Mouse (Mus musculus): Measurements from ENCODE around the gene Slco1a5. TPM values are rescaled to one million over a fixed set of nuclear protein-coding genes. Genes with fewer than 3 reads are reported as not detected.

Slco1a5 gene
- not detected for polyA plus RNA-seq (2017; shearing (Covaris generic))

GRCm38 (mm10) chr6:142322881-142323280 is at the start of gene Slco1a5:
Slco1a5 (minus strand) TSS chr6:142322981.

GRCm38 (mm10) chr6:142345440-142346038 is 22.8 kb upstream of the Slco1a5 start, which contains the start of gene Pyroxd1:
Pyroxd1 (plus strand) TSS chr6:142345654.

GRCm38 (mm10) chr6:142298098-142298497 is 24.7 kb downstream of the Slco1a5 start, which contains the start of gene Iapp:
Iapp (plus strand) TSS chr6:142298423.

GRCm38 (mm10) chr6:142208421-142208820 is 114.4 kb downstream of the Slco1a5 start, which contains the start of gene Slco1a6:
Slco1a6 (minus strand) TSS chr6:142208521.

Other genes with a start within 250 kb of the Slco1a5 start
- gene Slco1a6, start 114.5 kb downstream of the Slco1a5 start, polyA plus RNA-seq (2017; shearing (Covaris generic)), result 1.6 TPM
- gene Iapp, start 24.6 kb downstream of the Slco1a5 start, polyA plus RNA-seq (2017; shearing (Covaris generic)), result not detected
- gene Pyroxd1, start 22.7 kb upstream of the Slco1a5 start, polyA plus RNA-seq (2017; shearing (Covaris generic)), result 20.3 TPM
- gene Recql, start 64.1 kb upstream of the Slco1a5 start, polyA plus RNA-seq (2017; shearing (Covaris generic)), result 43.9 TPM
- 30.9 TPM for gene Golt1b, start 64.2 kb upstream of the Slco1a5 start, polyA plus RNA-seq (2017; shearing (Covaris generic))
- not detected for gene Spx, start 90.5 kb upstream of the Slco1a5 start, polyA plus RNA-seq (2017; shearing (Covaris generic))
- gene Gys2, start 150.1 kb upstream of the Slco1a5 start, polyA plus RNA-seq (2017; shearing (Covaris generic)), result not detected
- 66.7 TPM for gene Ldhb, start 185.0 kb upstream of the Slco1a5 start, polyA plus RNA-seq (2017; shearing (Covaris generic))
- gene Kcnj8, start 248.6 kb upstream of the Slco1a5 start, polyA plus RNA-seq (2017; shearing (Covaris generic)), result 0.17 TPM